Mouse (Mus musculus) MEL (cell line): ENCODE measurements around the gene Snapc1.

Source experiments
- BHLHE40 ChIP-seq: IDR thresholded peaks from 2 replicates; pipeline ENCODE4 v1.6.1; 2012; ENCODE audit warnings: low read depth, mild to moderate bottlenecking, inconsistent platforms, low read length, improper control_type of control experiment, borderline replicate concordance
- CHD1 ChIP-seq: IDR thresholded peaks from 2 replicates; pipeline ENCODE4 v1.6.1; 2012; ENCODE audit warnings: low read depth, mild to moderate bottlenecking, inconsistent platforms, low read length, improper control_type of control experiment
- CTCF ChIP-seq, 3 experiments: IDR thresholded peaks in 2 of 3; conservative IDR thresholded peaks in 1 of 3; 2 replicates each; pipeline ENCODE4 v1.5.1; 2011 to 2012; ENCODE audit warnings: low read length in 3 of 3, low read depth in 2 of 3, mild to moderate bottlenecking in 2 of 3, improper control_type of control experiment in 1 of 3, inconsistent platforms in 1 of 3, mixed read lengths in 1 of 3, moderate library complexity in 1 of 3; ENCODE audit not compliant: control insufficient read depth in 1 of 3, insufficient read depth in 1 of 3, poor library complexity in 1 of 3, severe bottlenecking in 1 of 3
- EP300 ChIP-seq, 2 experiments: IDR thresholded peaks; 2 replicates each; pipeline ENCODE4 v1.6.1; 2011; ENCODE audit warnings: improper control_type of control experiment in 2 of 2, low read length in 2 of 2, low read depth in 1 of 2, mild to moderate bottlenecking in 1 of 2
- GATA1 ChIP-seq: IDR thresholded peaks from 2 replicates; pipeline ENCODE4 v1.6.1; 2011; ENCODE audit warnings: low read depth, low read length, improper control_type of control experiment
- KAT2A ChIP-seq: conservative IDR thresholded peaks from 2 replicates; pipeline ENCODE4 v1.6.1; 2012; ENCODE audit warnings: low read depth, low read length, improper control_type of control experiment, inconsistent platforms
- MAZ ChIP-seq: IDR thresholded peaks from 2 replicates; pipeline ENCODE4 v1.6.1; 2012; ENCODE audit warnings: low read depth, mild to moderate bottlenecking, inconsistent platforms, low read length, improper control_type of control experiment
- MYC ChIP-seq: IDR thresholded peaks from 2 replicates; pipeline ENCODE4 v1.6.1; 2011; ENCODE audit warnings: low read depth, mild to moderate bottlenecking, low read length, improper control_type of control experiment, moderate library complexity
- POLR2A ChIP-seq, 2 experiments: IDR thresholded peaks; 2 replicates each; pipeline ENCODE4 v1.6.1; 2011 to 2012; ENCODE audit warnings: low read length in 2 of 2, mild to moderate bottlenecking in 2 of 2, control low read depth in 1 of 2, improper control_type of control experiment in 1 of 2, low read depth in 1 of 2, moderate library complexity in 1 of 2; ENCODE audit not compliant: control insufficient read depth in 1 of 2, insufficient read depth in 1 of 2, poor library complexity in 1 of 2
- TAL1 ChIP-seq: IDR thresholded peaks from 2 replicates; pipeline ENCODE4 v1.6.1; 2012; ENCODE audit warnings: mild to moderate bottlenecking, inconsistent platforms, low read length, moderate library complexity, mixed read lengths
- TCF12 ChIP-seq: IDR thresholded peaks from 2 replicates; pipeline ENCODE4 v1.6.1; 2014; ENCODE audit warnings: low read depth, mild to moderate bottlenecking, inconsistent platforms, low read length, improper control_type of control experiment, moderate library complexity
- UBTF ChIP-seq: IDR thresholded peaks from 2 replicates; pipeline ENCODE4 v1.6.1; 2012; ENCODE audit warnings: low read depth, mild to moderate bottlenecking, inconsistent platforms, low read length, improper control_type of control experiment, moderate library complexity, borderline replicate concordance; ENCODE audit not compliant: insufficient read depth
- ZC3H11A ChIP-seq: IDR thresholded peaks from 2 replicates; pipeline ENCODE4 v1.6.1; 2012; ENCODE audit warnings: low read depth, mild to moderate bottlenecking, inconsistent platforms, low read length, improper control_type of control experiment
- ZNF384 ChIP-seq: IDR thresholded peaks from 2 replicates; pipeline ENCODE4 v1.6.1; 2012; ENCODE audit warnings: low read depth, mild to moderate bottlenecking, inconsistent platforms, low read length, improper control_type of control experiment

DNA sequence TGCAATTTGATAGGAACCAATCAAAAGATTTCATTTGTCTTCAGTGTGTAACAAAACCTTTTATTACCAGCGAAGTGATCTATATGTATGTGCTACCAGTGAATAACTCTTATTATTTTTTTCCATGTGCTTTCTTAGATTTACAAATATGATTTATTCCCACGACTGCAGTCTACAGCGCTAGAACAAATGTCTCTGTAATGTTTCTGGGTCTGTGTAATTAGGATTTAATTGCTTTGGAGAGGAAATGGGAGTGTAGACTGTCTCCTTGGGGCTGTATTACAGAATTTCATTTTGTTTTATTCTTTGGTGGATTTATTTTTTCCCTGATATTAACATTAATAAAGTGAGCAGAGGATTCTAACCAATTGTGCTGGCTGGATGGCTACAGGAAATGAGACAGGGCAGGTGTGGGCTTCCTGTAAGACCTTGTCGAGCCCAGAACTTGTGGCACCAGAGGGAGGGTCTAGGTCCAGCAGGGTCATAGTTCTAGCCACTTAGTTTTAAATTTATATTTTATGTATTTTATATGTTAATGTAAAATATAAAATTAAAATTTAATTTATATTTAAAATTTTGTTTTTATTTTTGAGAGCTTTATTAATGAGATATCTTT lies 24.2 kb downstream of the Snapc1 start:
- no peak for TF ChIP-seq TCF12
- no peak for TF ChIP-seq ZNF384
- TF ChIP-seq EP300 (IDR thresholded peaks at IDR 0.05; ENCODE audit: low read depth in 1 of 2, low read length in 2 of 2) = no peak
- TF ChIP-seq BHLHE40 = no peak
- no peak for TF ChIP-seq MAZ
- no peak for TF ChIP-seq POLR2A (IDR thresholded peaks at IDR 0.05; ENCODE audit: control insufficient read depth in 1 of 2, insufficient read depth in 1 of 2, low read depth in 1 of 2, low read length in 2 of 2, poor library complexity in 1 of 2)
- no peak for TF ChIP-seq TAL1
- TF ChIP-seq CTCF (IDR thresholded peaks at IDR 0.05 in 2 of 3, conservative IDR thresholded peaks at IDR 0.05 in 1 of 3; ENCODE audit: control insufficient read depth in 1 of 3, insufficient read depth in 1 of 3, low read depth in 2 of 3, low read length in 3 of 3, poor library complexity in 1 of 3, severe bottlenecking in 1 of 3) = no peak
- TF ChIP-seq CHD1 = no peak
- no peak for TF ChIP-seq GATA1
- TF ChIP-seq UBTF = no peak
- TF ChIP-seq KAT2A = no peak
- TF ChIP-seq ZC3H11A = no peak
- no peak for TF ChIP-seq MYC
